Mouse (Mus musculus) limb, embryonic 10.5 days (tissue): ENCODE data around the gene Kif3b. TPM values are rescaled to one million over a fixed set of nuclear protein-coding genes. Genes with fewer than 3 reads are reported as not detected.
"Not testable (repeated sequence)": the region's sequence is repeated elsewhere in the genome, so short reads cannot be mapped to it uniquely, and the experiment has no call there.

Experiments used
- DNase-seq: peaks from one replicate; pipeline ENCODE4 v3.0.0-alpha.2; 2017; ENCODE audit warnings: low spot score
- H3K27ac ChIP-seq: fragments of 300-500 bp; sonication (generic); 2 replicates; pipeline ENCODE4 v1.5.1; 2016; ENCODE audit warnings: mild to moderate bottlenecking
- H3K27me3 ChIP-seq: fragments of 300-500 bp; sonication (generic); 2 replicates; pipeline ENCODE4 v1.6.1; 2016; ENCODE audit warnings: low read depth, mild to moderate bottlenecking; ENCODE audit not compliant: poor library complexity, severe bottlenecking
- H3K36me3 ChIP-seq: fragments of 300-500 bp; sonication (generic); 2 replicates; pipeline ENCODE4 v1.6.1; 2016; ENCODE audit warnings: mild to moderate bottlenecking, moderate library complexity
- H3K4me1 ChIP-seq: fragments of 300-500 bp; sonication (generic); 2 replicates; pipeline ENCODE4 v1.6.1; 2016
- H3K4me3 ChIP-seq: fragments of 300-500 bp; sonication (generic); 2 replicates; pipeline ENCODE4 v1.5.1; 2016; ENCODE audit warnings: mild to moderate bottlenecking, moderate library complexity
- H3K9me3 ChIP-seq: fragments of 300-500 bp; sonication (generic); replicated peaks from 2 replicates; pipeline ENCODE4 v1.6.1; 2016; ENCODE audit warnings: mild to moderate bottlenecking
- WGBS: fragments of 180-500 bp; shearing (Covaris S2); methylation state at CpG from one replicate; pipeline ENCODE4 v1.1.7; 2016; 5-methylcytosine and 5-hydroxymethylcytosine counted together
- polyA plus RNA-seq: library from polyadenylated mRNA; unstranded; fragments of >200 nt; fragmentation: Nextera tagmentation; extraction: Ambion mirVana; gene quantifications from 2 replicates; pipeline ENCODE4 v1.2.1, GENCODE M21; 2016

Kif3b gene
- polyA plus RNA-seq, 1 experiment from 2014 or later = 5.4 TPM

DNA sequence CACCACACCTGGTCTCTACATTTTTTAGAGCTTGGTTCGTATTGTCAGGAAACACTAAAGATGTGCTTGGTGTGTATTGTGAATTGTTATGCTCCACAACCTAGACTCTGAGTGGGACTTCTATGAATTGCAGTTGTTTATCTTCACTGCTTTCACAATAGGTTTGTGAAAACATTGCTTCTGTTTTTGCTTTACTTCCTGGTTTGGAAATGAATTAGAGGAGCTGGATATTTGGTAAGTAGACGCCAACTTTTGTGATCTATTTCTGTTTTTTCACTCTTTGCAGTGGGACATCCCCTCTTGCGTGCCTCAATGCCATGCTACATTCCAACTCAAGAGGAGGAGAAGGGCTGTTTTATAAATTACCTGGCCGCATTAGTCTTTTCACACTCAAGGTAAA lies 65.6 kb downstream of the Kif3b start:
- Histone ChIP-seq H3K4me1 (no peaks in the 10 kb centered on the region), H3K27me3 (no peaks in the 10 kb centered on the region), H3K27ac (no peak overlapping the region), H3K4me3 (no peak overlapping the region), H3K9me3 (no peaks in the 10 kb centered on the region), H3K36me3 (peaks cover 99% of the 10 kb centered on the region)
- WGBS = 97% methylated on average over 4 of the region's 4 CpGs
- no peak for DNase-seq

DNA sequence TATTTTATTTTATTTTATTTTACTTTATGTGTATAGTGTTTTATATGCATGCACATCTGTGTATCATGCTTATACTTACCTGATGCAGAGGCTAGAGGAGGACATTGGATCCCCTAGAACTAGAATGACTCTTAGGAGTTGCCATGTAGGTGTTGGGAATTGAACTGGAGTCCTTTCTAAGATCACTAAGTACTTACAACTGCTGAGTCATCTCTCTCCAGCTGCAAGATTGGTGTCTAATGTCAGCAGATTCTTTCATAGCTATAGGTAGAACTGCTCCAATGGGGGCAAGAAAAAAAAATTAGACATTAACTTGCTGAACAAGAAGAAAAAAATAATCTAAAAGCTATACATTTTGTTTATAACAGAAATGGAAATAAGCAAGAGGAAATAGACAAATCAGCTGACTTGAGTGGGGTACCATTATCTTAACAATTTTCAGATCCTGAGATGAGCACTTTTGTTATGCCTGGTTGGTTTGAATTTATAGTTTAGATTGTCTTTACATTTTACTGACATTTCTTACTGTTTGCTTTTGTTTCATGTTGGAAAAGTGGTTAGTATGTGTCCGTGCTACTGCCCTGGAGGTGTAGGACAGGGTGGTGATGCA lies 70.0 kb downstream of the Kif3b start:
- H3K9me3 ChIP-seq = no peaks in the 10 kb centered on the region
- no peak for DNase-seq
- no peaks in the 10 kb centered on the region for H3K4me1 ChIP-seq
- H3K27me3 ChIP-seq = no peaks in the 10 kb centered on the region
- H3K27ac ChIP-seq = no peak overlapping the region
- H3K4me3 ChIP-seq = no peak overlapping the region
- WGBS = 94% methylated on average over 1 of the region's 1 CpGs
- peaks cover 97% of the 10 kb centered on the region for H3K36me3 ChIP-seq

DNA sequence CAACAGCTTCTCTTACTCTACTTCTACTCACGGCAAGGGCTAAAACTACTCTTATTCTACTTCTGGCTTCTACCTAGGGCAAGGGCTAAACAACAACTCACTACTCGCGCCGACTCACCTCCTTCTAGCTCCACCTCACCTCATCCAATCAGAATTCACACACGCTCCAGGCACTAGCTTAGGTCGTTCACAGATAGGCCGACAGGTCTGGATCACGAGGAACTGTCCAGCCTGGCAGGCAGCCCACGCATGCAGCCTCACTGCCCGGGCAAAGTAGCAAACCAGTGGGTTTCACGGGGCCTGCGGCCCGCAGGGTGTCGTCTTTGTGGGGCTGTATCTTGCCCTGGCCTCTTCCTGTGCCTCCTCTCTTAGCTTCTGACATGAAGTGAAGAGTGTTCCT lies 73.3 kb downstream of the Kif3b start:
- 94% methylated on average over 14 of the region's 14 CpGs for WGBS
- H3K36me3 ChIP-seq = peaks cover 97% of the 10 kb centered on the region
- H3K9me3 ChIP-seq = not testable (repeated sequence)

DNA sequence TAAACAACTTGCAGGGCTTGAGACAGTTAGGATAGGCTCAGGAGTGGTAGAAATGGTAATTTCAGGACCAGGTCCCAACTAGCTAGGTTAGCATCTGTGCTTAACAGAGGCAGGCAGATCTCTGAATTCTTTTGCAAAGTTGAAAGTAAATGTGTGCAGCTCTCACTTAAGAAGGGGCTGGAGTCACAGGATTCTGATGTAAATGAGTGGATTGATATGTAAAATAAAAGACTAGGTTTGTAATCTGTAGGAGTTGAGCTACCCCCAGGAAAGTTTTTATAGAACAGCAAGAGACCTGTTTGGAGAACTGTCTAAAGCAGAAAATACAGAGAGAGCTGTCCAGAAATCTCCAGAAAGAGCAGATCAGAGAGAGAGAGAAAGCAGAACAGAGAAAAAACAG lies 79.7 kb downstream of the Kif3b start:
- H3K27ac ChIP-seq = no peak overlapping the region
- no peaks in the 10 kb centered on the region for H3K9me3 ChIP-seq
- peaks cover 74% of the 10 kb centered on the region for H3K36me3 ChIP-seq
- no peaks in the 10 kb centered on the region for H3K27me3 ChIP-seq
- DNase-seq = no peak
- no peak overlapping the region for H3K4me3 ChIP-seq
- no peaks in the 10 kb centered on the region for H3K4me1 ChIP-seq

More for the DNA sequence above, 73.3 kb downstream of the Kif3b start:
- H3K4me1 ChIP-seq, H3K27me3 ChIP-seq, H3K27ac ChIP-seq, DNase-seq, H3K4me3 ChIP-seq: not testable (repeated sequence)

DNA sequence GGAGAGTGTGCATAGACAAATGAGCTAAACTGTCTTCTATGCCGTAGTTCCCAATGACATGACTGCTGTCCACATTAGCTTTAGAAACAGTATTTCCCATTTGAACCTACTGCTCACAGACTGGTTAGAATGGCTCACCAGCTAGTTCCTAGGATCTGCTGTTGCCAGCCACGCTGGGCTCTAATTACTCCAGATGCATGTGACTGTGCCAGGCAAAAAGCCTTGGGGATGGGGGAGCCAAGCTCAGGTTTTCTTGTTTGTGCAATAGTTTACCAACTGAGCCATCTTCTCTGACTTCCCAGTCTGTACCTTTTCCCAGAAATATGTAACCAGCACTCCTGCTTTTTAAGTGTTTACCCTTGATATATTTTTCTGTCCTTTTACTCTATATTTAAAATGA lies 84.2 kb downstream of the Kif3b start:
- peaks cover 67% of the 10 kb centered on the region for H3K36me3 ChIP-seq

DNA sequence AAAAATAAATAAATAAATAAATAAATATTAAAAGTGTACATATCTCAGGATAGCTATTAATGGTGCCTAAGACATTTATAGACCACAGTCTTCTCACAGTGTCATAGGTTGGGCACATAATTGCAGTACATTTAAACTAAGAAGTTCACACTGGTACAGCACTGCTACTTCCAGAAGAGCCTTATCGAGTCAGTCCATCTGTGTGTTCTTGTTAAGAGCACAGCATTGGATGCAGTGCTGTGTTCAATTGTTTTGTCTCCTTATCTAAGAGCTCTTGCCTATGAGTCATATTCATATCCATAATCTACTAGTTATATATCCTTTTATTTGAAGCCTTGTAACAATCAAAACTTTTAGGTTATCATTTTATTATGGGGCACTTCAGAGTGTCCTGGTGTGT lies 89.3 kb downstream of the Kif3b start:
- 98% methylated on average over 1 of the region's 1 CpGs for WGBS
- no peak for DNase-seq
- Histone ChIP-seq H3K27me3 (no peaks in the 10 kb centered on the region), H3K27ac (no peak overlapping the region), H3K4me1 (no peaks in the 10 kb centered on the region), H3K4me3 (no peak overlapping the region), H3K36me3 (peaks cover 89% of the 10 kb centered on the region), H3K9me3 (no peaks in the 10 kb centered on the region)

More for the DNA sequence above, 84.2 kb downstream of the Kif3b start:
- no peak overlapping the region for H3K4me3 ChIP-seq
- no peak for DNase-seq
- no peaks in the 10 kb centered on the region for H3K4me1 ChIP-seq
- no peak overlapping the region for H3K27ac ChIP-seq
- H3K27me3 ChIP-seq = no peaks in the 10 kb centered on the region
- no peaks in the 10 kb centered on the region for H3K9me3 ChIP-seq
- WGBS = 90% methylated on average over 2 of the region's 2 CpGs

Other genes with a start within 250 kb of the Kif3b start
- 1.5 and 1.7 TPM in 2 replicates for gene Ccm2l, start 225.5 kb upstream of the Kif3b start, polyA plus RNA-seq
- 0.88 and 1.1 TPM in 2 replicates for gene Hck, start 182.9 kb upstream of the Kif3b start, polyA plus RNA-seq
- gene Tm9sf4, start 130.1 kb upstream of the Kif3b start, polyA plus RNA-seq = 66.5 and 84.3 TPM in 2 replicates
- 5.8 and 9.9 TPM in 2 replicates for gene Tspyl3, start 66.0 kb upstream of the Kif3b start, polyA plus RNA-seq
- 24.6 and 27.3 TPM in 2 replicates for gene Plagl2, start 50.0 kb upstream of the Kif3b start, polyA plus RNA-seq
- 5.9 and 6.1 TPM in 2 replicates for gene Pofut1, start 49.9 kb upstream of the Kif3b start, polyA plus RNA-seq
- gene Asxl1, start 54.4 kb downstream of the Kif3b start, polyA plus RNA-seq = 17.0 and 17.2 TPM in 2 replicates
- not detected in 2 replicates for gene 4930404H24Rik, start 201.4 kb downstream of the Kif3b start, polyA plus RNA-seq
- gene Nol4l, start 238.6 kb downstream of the Kif3b start, polyA plus RNA-seq = 15.8 and 17.2 TPM in 2 replicates